Comparison of ENCODE assay signal across 9 mouse cellular contexts in the genomic region with DNA sequence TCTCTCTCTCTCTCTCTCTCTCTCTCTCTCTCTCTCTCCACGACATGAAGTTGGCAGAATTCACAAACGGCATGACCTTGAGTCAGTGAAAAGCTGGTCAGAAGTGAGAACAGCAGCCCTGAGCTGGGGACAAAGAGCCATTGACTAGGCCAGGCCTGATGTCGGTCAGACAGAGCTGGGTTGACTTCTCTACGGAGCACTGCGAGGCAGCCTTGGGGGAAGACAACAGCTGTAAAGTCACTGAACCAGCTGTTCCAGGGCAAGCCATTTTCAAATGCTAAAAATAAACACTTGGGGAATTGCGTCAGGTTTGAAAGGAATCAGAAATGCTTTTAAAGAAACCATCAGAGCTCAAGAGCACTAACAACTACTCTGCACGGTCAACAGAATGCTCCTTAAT. TPM values are rescaled to one million over a fixed set of nuclear protein-coding genes. Genes with fewer than 3 reads are reported as not detected.
DNase-seq lines count a peak whose midpoint lies in the region; ATAC-seq and TF ChIP-seq lines count a peak whose summit lies in the region.
"Had no signal": no experiment of that assay in that cellular context is flagged by ENCODE, and none has a peak within 500 bp of the region (broad histone marks: within the 10 kb centered on the region; RNA-seq: fewer than 3 reads in every experiment).

No protein-coding gene starts in this region.

- ATAC-seq in kidney, embryonic 15.5 days (replicated peaks; ENCODE audit: low FRiP score), result no peak
- 0 out of 2 replicates have a peak, but pooled peaks have one; percentile 58 for ATAC-seq in limb, embryonic 15.5 days (ENCODE audit: insufficient number of reproducible peaks, low FRiP score, low TSS enrichment, low read depth)

- H3K9me3 ChIP-seq in kidney, embryonic 15.5 days (replicated peaks), result no peaks in the 10 kb centered on the region
- no peaks in the 10 kb centered on the region for H3K9me3 ChIP-seq in limb, embryonic 15.5 days
- H3K9me3 ChIP-seq: midbrain, embryonic 12.5 days had no signal

- no peaks in the 10 kb centered on the region; the same call in 1 of the 2 replicates for H3K79me2 ChIP-seq in heart, adult 2 months (replicated peaks; ENCODE audit: control insufficient read depth, insufficient read depth, low read length)

- TF ChIP-seq POLR2A in kidney, adult 2 months (IDR thresholded peaks at IDR 0.05; ENCODE audit: low read depth, low read length), result no peak
- TF ChIP-seq POLR2A in heart, adult 2 months (IDR thresholded peaks at IDR 0.05; ENCODE audit: insufficient read depth, low read depth, low read length), result 0 out of 2 replicates have a peak, but pooled peaks have one; percentile 6

- H3K36me3 ChIP-seq in kidney, adult 2 months (ENCODE audit: control insufficient read depth, insufficient read depth, low read length), result no peaks in the 10 kb centered on the region
- H3K36me3 ChIP-seq in kidney, embryonic 15.5 days, result no peaks in the 10 kb centered on the region
- peaks cover 23% of the 10 kb centered on the region for H3K36me3 ChIP-seq in heart, adult 2 months (ENCODE audit: control insufficient read depth, insufficient read depth, low read length)
- H3K36me3 ChIP-seq in limb, embryonic 15.5 days, result no peaks in the 10 kb centered on the region
- H3K36me3 ChIP-seq: midbrain, embryonic 12.5 days had no signal

- H3K27me3 ChIP-seq in kidney, adult 2 months (replicated peaks; ENCODE audit: control insufficient read depth, insufficient read depth, low read length), result no peaks in the 10 kb centered on the region
- H3K27me3 ChIP-seq in kidney, embryonic 15.5 days, result no peaks in the 10 kb centered on the region
- no peaks in the 10 kb centered on the region for H3K27me3 ChIP-seq in heart, adult 2 months (ENCODE audit: control insufficient read depth, insufficient read depth, low read length)
- no peaks in the 10 kb centered on the region for H3K27me3 ChIP-seq in limb, embryonic 15.5 days
- H3K27me3 ChIP-seq: midbrain, embryonic 12.5 days had no signal

- peak; percentile 52 for DNase-seq in kidney, adult 2 months
- peak; percentile 54 for DNase-seq in adipocyte (ENCODE audit: low spot score)
- peak; percentile 61 to 65 for DNase-seq in heart, adult 2 months
- no peak for DNase-seq in right cerebral cortex, postnatal 36 days (ENCODE audit: low spot score in 2 of 2)
- DNase-seq in thymus, postnatal 0 days (ENCODE audit: low spot score), result no peak
- no peak for DNase-seq in left cerebral cortex, adult 8-10 months (ENCODE audit: low spot score in 2 of 2)

- no peak overlapping the region for H3K9ac ChIP-seq in kidney, embryonic 15.5 days
- no peak overlapping the region for H3K9ac ChIP-seq in heart, adult 2 months (ENCODE audit: low read depth, low read length)
- H3K9ac ChIP-seq in limb, embryonic 15.5 days, result no peak overlapping the region
- H3K9ac ChIP-seq: midbrain, embryonic 12.5 days had no signal

- TF ChIP-seq EP300 in heart, adult 2 months (IDR thresholded peaks at IDR 0.05; ENCODE audit: insufficient read depth, low read depth, low read length), result 0 out of 2 replicates have a peak, but pooled peaks have one; percentile 17

- peak overlapping the region; percentile 43; the same call in 1 of the 2 replicates for H3K27ac ChIP-seq in kidney, adult 2 months (ENCODE audit: insufficient read depth, low read depth, low read length)
- no peak overlapping the region for H3K27ac ChIP-seq in kidney, embryonic 15.5 days
- H3K27ac ChIP-seq in heart, adult 2 months, result peak overlapping the region; percentile 80
- peak overlapping the region; percentile 65 for H3K27ac ChIP-seq in limb, embryonic 15.5 days
- H3K27ac ChIP-seq: midbrain, embryonic 12.5 days had no signal

- peaks cover 9% of the 10 kb centered on the region for H3K4me1 ChIP-seq in kidney, adult 2 months (ENCODE audit: control insufficient read depth, insufficient read depth, low read length)
- H3K4me1 ChIP-seq in kidney, embryonic 15.5 days, result peaks cover 30% of the 10 kb centered on the region
- peaks cover 26% of the 10 kb centered on the region for H3K4me1 ChIP-seq in heart, adult 2 months (ENCODE audit: control insufficient read depth, insufficient read depth, low read length)
- peaks cover 45% of the 10 kb centered on the region for H3K4me1 ChIP-seq in limb, embryonic 15.5 days

- TF ChIP-seq CTCF in kidney, adult 2 months (conservative IDR thresholded peaks at IDR 0.05; ENCODE audit: insufficient read depth, insufficient read length, low read depth, low read length), result no peak
- no peak for TF ChIP-seq CTCF in heart, adult 2 months (IDR thresholded peaks at IDR 0.05)

- no peak overlapping the region for H3K4me3 ChIP-seq in kidney, adult 2 months (ENCODE audit: insufficient read depth, low read depth, low read length)
- no peak overlapping the region for H3K4me3 ChIP-seq in kidney, embryonic 15.5 days (replicated peaks)
- no peak overlapping the region for H3K4me3 ChIP-seq in heart, adult 2 months
- no peak overlapping the region for H3K4me3 ChIP-seq in limb, embryonic 15.5 days
- H3K4me3 ChIP-seq: midbrain, embryonic 12.5 days had no signal

- WGBS in kidney, adult 2 months, result 35% methylated on average over 7 of the region's 7 CpGs
- 50% methylated on average over 7 of the region's 7 CpGs for WGBS in kidney, embryonic 15.5 days
- WGBS in heart, adult 2 months, result 30% methylated on average over 7 of the region's 7 CpGs
- WGBS in limb, embryonic 15.5 days, result 33% methylated on average over 7 of the region's 7 CpGs

- intact Hi-C loops in heart, adult 2 months (cut with DNase I), result no loop called here

- no peak overlapping the region for H3K4me2 ChIP-seq in kidney, embryonic 15.5 days
- H3K4me2 ChIP-seq in limb, embryonic 15.5 days, result no peak overlapping the region
- H3K4me2 ChIP-seq: midbrain, embryonic 12.5 days had no signal

RNA-seq across cellular contexts. Expression of gene Scarb2, which starts 13.2 kb away (rescaled TPM):
- 17.7 and 19.9 TPM in 2 replicates for polyA plus RNA-seq in kidney, adult 2 months (2012; rRNA removed)
- polyA plus RNA-seq in kidney, embryonic 15.5 days (2015; fragmentation: Nextera tagmentation; extraction: Ambion mirVana), result 9.1 and 9.7 TPM in 2 replicates
- total RNA-seq in heart, adult 2 months (2021), result 10 to 100 TPM; 76.7 to 85.9 TPM
- 38.5 and 74.6 TPM in 2 replicates for polyA plus RNA-seq in heart, adult 2 months (2012; rRNA removed)
- polyA plus RNA-seq in limb, embryonic 15.5 days (2015; fragmentation: Nextera tagmentation; extraction: Ambion mirVana), result 13.6 and 14.3 TPM in 2 replicates
- polyA plus RNA-seq in thymus, postnatal 0 days (2015; fragmentation: Nextera tagmentation; extraction: Ambion mirVana), result 29.2 and 31.2 TPM in 2 replicates
- total RNA-seq in left cerebral cortex, adult 8-10 months (2022), result 100 to 1,000 TPM in 3 of 4 experiments, 10 to 100 TPM in 1; 97.5 to 104 (median 102) TPM

RNA-seq across cellular contexts. Expression of gene Nup54, which starts 58.4 kb away (rescaled TPM):
- 14.5 and 14.8 TPM in 2 replicates for polyA plus RNA-seq in kidney, adult 2 months (2012; rRNA removed)
- 54.1 and 55.1 TPM in 2 replicates for polyA plus RNA-seq in kidney, embryonic 15.5 days (2015; fragmentation: Nextera tagmentation; extraction: Ambion mirVana)
- 10 to 100 TPM; 14.5 to 20.9 TPM for total RNA-seq in heart, adult 2 months (2021)
- polyA plus RNA-seq in heart, adult 2 months (2012; rRNA removed), result 11.1 and 19.9 TPM in 2 replicates
- polyA plus RNA-seq in limb, embryonic 15.5 days (2015; fragmentation: Nextera tagmentation; extraction: Ambion mirVana), result 45.4 and 47.7 TPM in 2 replicates
- 44.2 and 44.6 TPM in 2 replicates for polyA plus RNA-seq in thymus, postnatal 0 days (2015; fragmentation: Nextera tagmentation; extraction: Ambion mirVana)
- total RNA-seq in left cerebral cortex, adult 8-10 months (2022), result 10 to 100 TPM; 26.6 to 32.0 (median 28.6) TPM

Comparison
In these comparisons a context has a peak if more than half of its experiments do, and no peak if none do; other contexts are left out.
1. DNase-seq: peak in kidney, adult 2 months (single experiment), adipocyte (single experiment) and heart, adult 2 months (2 of 2); none in right cerebral cortex, postnatal 36 days (0 of 2), thymus, postnatal 0 days (single experiment) and left cerebral cortex, adult 8-10 months (0 of 2).